Mouse (Mus musculus) heart, adult 2 months (tissue): ENCODE results near the gene Creb3. TPM values are rescaled to one million over a fixed set of nuclear protein-coding genes. Genes with fewer than 3 reads are reported as not detected.

Experiments
- DNase-seq, 2 experiments: peaks; one replicate each; pipeline ENCODE4 v3.0.0; 2021
- H3K27ac ChIP-seq: fragments of 200-600 bp; 2 replicates; pipeline ENCODE4 v1.8.1; 2022
- H3K27me3 ChIP-seq: fragments of 200-500 bp; 2 replicates; pipeline ENCODE4 v1.6.1; 2012; ENCODE audit warnings: mild to moderate bottlenecking, low read length, inconsistent platforms, mixed read lengths; ENCODE audit not compliant: control insufficient read depth, insufficient read depth
- H3K36me3 ChIP-seq: fragments of 200-500 bp; 2 replicates; pipeline ENCODE4 v1.6.1; 2012; ENCODE audit warnings: low read length, inconsistent platforms; ENCODE audit not compliant: control insufficient read depth, insufficient read depth
- H3K4me1 ChIP-seq: fragments of 200-500 bp; 2 replicates; pipeline ENCODE4 v1.6.1; 2011; ENCODE audit warnings: low read length; ENCODE audit not compliant: control insufficient read depth, insufficient read depth
- H3K4me3 ChIP-seq: fragments of 200-600 bp; 2 replicates; pipeline ENCODE4 v1.8.1; 2022
- H3K79me2 ChIP-seq: fragments of 200-500 bp; replicated peaks from 2 replicates; pipeline ENCODE4 v1.6.1; 2012; ENCODE audit warnings: mild to moderate bottlenecking, inconsistent platforms, low read length, moderate library complexity, mixed read lengths; ENCODE audit not compliant: control insufficient read depth, insufficient read depth
- H3K9ac ChIP-seq: fragments of 200-500 bp; 2 replicates; pipeline ENCODE4 v1.6.1; 2012; ENCODE audit warnings: low read depth, mild to moderate bottlenecking, control low read depth, inconsistent platforms, low read length, mixed read lengths
- CTCF ChIP-seq: fragments of 200-600 bp; IDR thresholded peaks from 2 replicates; pipeline ENCODE4 v1.8.1; 2022; ENCODE audit warnings: antibody characterized with exemption, mild to moderate bottlenecking, moderate library complexity
- EP300 ChIP-seq: fragments of 200-500 bp; IDR thresholded peaks from 2 replicates; pipeline ENCODE4 v1.6.1; 2011; ENCODE audit warnings: low read depth, low read length, control low read depth; ENCODE audit not compliant: insufficient read depth
- POLR2A ChIP-seq: fragments of 200-500 bp; IDR thresholded peaks from 2 replicates; pipeline ENCODE4 v1.6.1; 2011; ENCODE audit warnings: mild to moderate bottlenecking, low read depth, low read length, control low read depth; ENCODE audit not compliant: insufficient read depth
- WGBS: fragments of 180-500 bp; shearing (Covaris S2); methylation state at CpG from one replicate; pipeline ENCODE4 v1.1.7; 2018; 5-methylcytosine and 5-hydroxymethylcytosine counted together
- intact Hi-C: fragments of 180-260 bp; cut with DNase I; formaldehyde crosslinking; loops from one replicate; pipeline ENCODE4 v1.15.1; 2025
- polyA plus RNA-seq: library from polyadenylated mRNA; depleted of rRNA; stranded (reverse); fragments of >200 nt; gene quantifications from 2 replicates; pipeline ENCODE4 v1.2.3, GENCODE M21; 2012
- total RNA-seq, 2 experiments: library from RNA; stranded (reverse); gene quantifications; 2 replicates each; pipeline ENCODE4 v1.2.3; 2021

Gene Creb3
- total and polyA plus RNA-seq, 3 experiments, result 29.8 to 46.5 (median 44.0) TPM

DNA sequence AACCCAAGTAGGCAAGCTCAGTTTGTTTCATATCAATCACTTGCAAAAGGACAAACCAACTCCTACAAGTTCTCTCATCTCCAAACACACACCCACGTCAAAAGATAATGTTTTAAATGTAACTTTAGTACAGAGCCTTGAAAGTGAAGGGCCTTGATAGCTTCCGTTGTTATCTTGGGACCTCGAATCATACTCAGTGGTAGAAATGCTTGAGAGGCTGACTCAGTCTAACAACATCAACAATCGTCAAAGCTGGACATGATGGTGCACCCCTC is 1.4 kb downstream of the Creb3 start:
- peaks cover 7% of the 10 kb centered on the region for H3K79me2 ChIP-seq

DNA sequence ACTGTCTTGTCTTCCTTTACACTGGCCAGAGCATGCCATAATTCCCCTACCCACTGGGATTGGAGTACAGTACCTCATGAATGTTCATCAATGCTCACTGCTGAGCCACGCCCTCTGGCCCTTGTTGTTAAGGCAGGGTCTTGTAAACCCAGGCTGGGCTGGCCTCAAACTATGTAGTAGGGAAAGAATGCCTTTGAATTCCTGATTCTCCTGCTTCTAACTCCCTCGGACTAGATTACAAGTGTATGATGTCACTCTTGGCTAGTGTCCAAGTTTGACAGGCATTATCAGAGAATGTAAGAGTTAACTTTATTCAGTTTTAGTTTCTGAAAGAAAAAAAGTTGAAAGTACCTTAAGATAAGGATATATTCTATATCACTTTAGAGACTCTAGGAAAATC is 2.1 kb downstream of the Creb3 start:
- Histone ChIP-seq H3K4me1 (peaks cover 20% of the 10 kb centered on the region), H3K36me3 (peaks cover 10% of the 10 kb centered on the region), H3K27ac (no peak overlapping the region), H3K9ac (no peak overlapping the region), H3K27me3 (no peaks in the 10 kb centered on the region), H3K79me2 (peaks cover 4% of the 10 kb centered on the region; the same call in 1 of the 2 replicates), H3K4me3 (no peak overlapping the region)
- TF ChIP-seq EP300 (0 out of 2 replicates have a peak, but pooled peaks have one; percentile 39), POLR2A (no peak)
- WGBS, result 16% methylated on average over 2 of the region's 2 CpGs
- DNase-seq, result no peak
- intact Hi-C loops, result loop anchor here (5.0 kb wide), 2 partner anchors 72 to 93 kb away; partner anchors contain the start of genes Ccdc107 and Hint2

More for the DNA sequence above, 1.4 kb downstream of the Creb3 start:
- 27% methylated on average over 4 of the region's 4 CpGs for WGBS
- Histone ChIP-seq H3K4me3 (peak overlapping the region; percentile 61), H3K4me1 (peaks cover 25% of the 10 kb centered on the region), H3K9ac (peak overlapping the region; percentile 47), H3K27ac (peak overlapping the region; percentile 98), H3K27me3 (no peaks in the 10 kb centered on the region), H3K36me3 (peaks cover 10% of the 10 kb centered on the region)
- no peak for TF ChIP-seq CTCF
- TF ChIP-seq EP300, result no peak
- TF ChIP-seq POLR2A, result no peak
- intact Hi-C loops, result loop anchor here (2.0 to 5.0 kb wide), 4 partner anchors 13 to 121 kb away; partner anchors contain the start of genes Ccdc107 and Hint2
- no peak for DNase-seq

DNA sequence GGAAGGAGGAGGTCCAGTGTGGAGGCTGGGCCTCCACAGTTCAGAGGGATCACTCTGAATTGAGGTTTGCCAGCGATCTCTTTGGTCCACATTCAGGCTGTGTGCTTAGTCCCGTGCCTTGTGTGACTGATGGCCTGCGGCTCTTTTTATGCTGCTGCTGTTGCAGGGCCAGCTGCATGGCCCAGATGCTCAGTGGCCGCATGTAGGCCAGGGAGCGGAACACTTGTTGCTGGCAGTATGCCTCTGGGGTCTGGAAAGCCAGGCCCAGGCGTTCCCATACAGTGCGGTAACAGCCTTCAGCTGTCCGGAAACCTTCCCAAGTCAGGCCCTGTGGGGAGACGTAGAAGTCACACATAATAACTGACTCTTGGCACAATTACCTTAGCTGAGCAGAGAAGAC is 5.0 kb downstream of the Creb3 start:
- H3K36me3 ChIP-seq, result peaks cover 10% of the 10 kb centered on the region
- no peak overlapping the region for H3K9ac ChIP-seq
- H3K79me2 ChIP-seq, result no peaks in the 10 kb centered on the region; the same call in 1 of the 2 replicates
- no peak overlapping the region for H3K4me3 ChIP-seq
- 93% methylated on average over 9 of the region's 9 CpGs for WGBS
- no peak for TF ChIP-seq POLR2A
- intact Hi-C loops, result no loop called here
- no peaks in the 10 kb centered on the region for H3K27me3 ChIP-seq
- no peak for DNase-seq
- no peak overlapping the region for H3K27ac ChIP-seq
- peaks cover 8% of the 10 kb centered on the region for H3K4me1 ChIP-seq

DNA sequence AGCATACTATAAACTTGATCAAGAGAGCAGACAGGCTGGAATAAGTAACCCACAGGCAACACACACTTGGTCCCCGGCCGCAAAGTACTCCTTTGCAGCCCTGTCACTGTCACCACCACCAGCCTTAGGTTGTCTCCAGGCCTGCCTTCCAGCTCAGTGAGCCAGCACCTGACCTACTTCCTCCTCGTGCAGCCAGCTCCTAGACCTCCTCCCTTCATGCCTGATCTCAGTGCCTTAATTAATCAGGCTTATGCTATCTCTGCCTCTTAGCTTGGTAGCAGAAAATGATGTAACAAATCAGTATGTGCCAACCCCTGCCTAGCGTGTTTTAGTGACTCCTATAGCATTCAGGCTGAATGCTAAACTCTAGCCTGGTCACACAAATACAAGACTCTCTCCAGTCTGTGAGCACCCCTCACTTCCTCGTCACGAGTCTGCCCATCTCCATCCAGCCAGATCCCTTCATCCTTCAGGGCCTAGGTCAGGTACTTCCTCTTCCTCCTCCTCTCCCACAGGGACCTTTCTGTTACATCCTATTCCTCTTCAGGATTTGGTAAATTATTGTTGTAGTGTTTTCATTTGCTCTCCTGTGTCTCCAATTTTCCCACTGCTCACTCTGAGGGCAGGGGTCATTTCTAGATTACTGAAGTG is 9.4 kb downstream of the Creb3 start:
- intact Hi-C loops, result loop anchor here (5.0 kb wide), 1 partner anchor 39 kb away; no protein-coding TSS in a partner anchor
- Histone ChIP-seq H3K27ac (no peak overlapping the region), H3K36me3 (peaks cover 6% of the 10 kb centered on the region; the same call in 1 of the 2 replicates), H3K27me3 (no peaks in the 10 kb centered on the region), H3K4me3 (no peak overlapping the region), H3K4me1 (peaks cover 2% of the 10 kb centered on the region), H3K79me2 (peaks cover 2% of the 10 kb centered on the region; the same call in 1 of the 2 replicates), H3K9ac (no peak overlapping the region)
- DNase-seq, result no peak
- 64% methylated on average over 6 of the region's 6 CpGs for whole genome bisulfite sequencing
- no peak for TF ChIP-seq EP300
- TF ChIP-seq POLR2A, result no peak
- no peak for TF ChIP-seq CTCF

DNA sequence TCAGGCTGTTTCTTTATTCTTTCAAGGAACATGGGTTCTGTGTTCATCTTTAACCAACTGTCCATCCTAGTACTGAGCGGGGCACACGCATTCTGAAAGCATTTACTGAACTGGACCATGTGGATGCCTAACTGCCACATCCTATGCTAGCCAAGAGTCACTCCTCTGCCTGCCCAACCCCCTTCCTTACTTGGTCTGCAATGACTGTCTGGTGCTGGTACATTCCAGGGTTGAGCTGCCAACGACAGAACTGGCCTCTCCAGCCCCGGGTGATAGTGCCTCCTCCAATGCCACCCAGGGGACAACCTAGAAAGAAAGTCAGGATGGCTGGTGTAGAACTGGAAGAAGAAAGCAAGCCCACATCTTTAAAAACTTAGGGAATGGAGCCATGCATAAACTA is 11.4 kb downstream of the Creb3 start:
- H3K36me3 ChIP-seq, result peaks cover 6% of the 10 kb centered on the region; the same call in 1 of the 2 replicates
- WGBS, result 66% methylated on average over 4 of the region's 4 CpGs

DNA sequence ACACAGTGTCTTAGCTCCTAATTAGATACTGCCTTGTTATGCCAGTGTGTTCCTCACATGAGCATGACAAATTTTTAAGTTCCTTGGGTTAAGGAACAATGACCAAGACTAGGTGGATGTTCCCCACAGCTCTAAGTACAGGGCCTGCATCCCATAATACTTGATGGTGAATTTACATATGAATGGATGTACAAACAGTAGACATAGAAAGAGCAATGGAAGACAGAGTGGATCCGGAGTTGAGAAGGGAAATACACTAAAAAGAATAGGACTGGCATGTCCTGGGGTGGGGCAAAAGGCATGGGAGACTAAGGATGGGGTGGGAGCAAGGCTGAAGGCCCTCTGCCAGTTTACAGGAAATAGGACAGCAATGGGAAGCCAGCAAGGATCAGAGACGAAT is 13.2 kb downstream of the Creb3 start:
- TF ChIP-seq CTCF (no peak), POLR2A (no peak), EP300 (no peak)
- no peaks in the 10 kb centered on the region for H3K27me3 ChIP-seq
- intact Hi-C loops, result loop anchor here (5.0 kb wide), 2 partner anchors 82 to 133 kb away; partner anchors contain the start of genes Hint2 and Tesk1
- no peak overlapping the region for H3K27ac ChIP-seq
- H3K4me3 ChIP-seq, result no peak overlapping the region
- peaks cover 11% of the 10 kb centered on the region for H3K4me1 ChIP-seq
- H3K79me2 ChIP-seq, result peaks cover 2% of the 10 kb centered on the region; the same call in 1 of the 2 replicates
- WGBS, result 56% methylated on average over 2 of the region's 2 CpGs
- H3K36me3 ChIP-seq, result peaks cover 6% of the 10 kb centered on the region; the same call in 1 of the 2 replicates
- H3K9ac ChIP-seq, result no peak overlapping the region
- DNase-seq, result no peak

More for the DNA sequence above, 11.4 kb downstream of the Creb3 start:
- Histone ChIP-seq H3K79me2 (peaks cover 2% of the 10 kb centered on the region; the same call in 1 of the 2 replicates), H3K9ac (no peak overlapping the region), H3K27me3 (no peaks in the 10 kb centered on the region), H3K27ac (no peak overlapping the region), H3K4me3 (no peak overlapping the region), H3K4me1 (peaks cover 6% of the 10 kb centered on the region)
- TF ChIP-seq POLR2A (no peak), EP300 (0 out of 2 replicates have a peak, but pooled peaks have one; percentile 16)
- intact Hi-C loops, result loop anchor here (5.0 kb wide), 1 partner anchor 41 kb away; no protein-coding TSS in a partner anchor
- peak in 1 of 2 experiments; percentile 46 for DNase-seq
